Mouse (Mus musculus) hindbrain, postnatal 0 days (tissue): Measurements from ENCODE around the gene Sbno2. TPM values are rescaled to one million over a fixed set of nuclear protein-coding genes. Genes with fewer than 3 reads are reported as not detected.
"Not testable (repeated sequence)": the region's sequence is repeated elsewhere in the genome, so short reads cannot be mapped to it uniquely, and the experiment has no call there.

ENCODE experiments used
- ATAC-seq: fragments of 200-750 bp; cut with Nextera tagmentation; 2 replicates; pipeline ENCODE4 v1.8.0; 2017; ENCODE audit warnings: mild to moderate bottlenecking, moderate TSS enrichment, moderate library complexity
- DNase-seq: peaks from one replicate; pipeline ENCODE4 v3.0.0-alpha.2; 2015; ENCODE audit warnings: low spot score
- H3K27ac ChIP-seq: fragments of 300-500 bp; sonication (generic); 2 replicates; pipeline ENCODE4 v1.5.1; 2014; ENCODE audit warnings: mild to moderate bottlenecking
- H3K27me3 ChIP-seq: fragments of 300-500 bp; sonication (generic); 2 replicates; pipeline ENCODE4 v1.6.1; 2014; ENCODE audit warnings: low read length, mixed read lengths; ENCODE audit not compliant: insufficient read depth
- H3K36me3 ChIP-seq: fragments of 300-500 bp; sonication (generic); 2 replicates; pipeline ENCODE4 v1.6.1; 2014; ENCODE audit warnings: low read length, mixed read lengths; ENCODE audit not compliant: insufficient read depth
- H3K4me1 ChIP-seq: fragments of 300-500 bp; sonication (generic); 2 replicates; pipeline ENCODE4 v1.6.1; 2014; ENCODE audit warnings: antibody characterized with exemption, low read length, mixed read lengths; ENCODE audit not compliant: insufficient read depth
- H3K4me2 ChIP-seq: fragments of 300-500 bp; sonication (generic); 2 replicates; pipeline ENCODE4 v1.6.1; 2014; ENCODE audit warnings: low read depth, mild to moderate bottlenecking, low read length, moderate library complexity, mixed read lengths
- H3K4me3 ChIP-seq: fragments of 300-500 bp; sonication (generic); 2 replicates; pipeline ENCODE4 v1.5.1; 2014; ENCODE audit warnings: low read length
- H3K9ac ChIP-seq: fragments of 300-500 bp; sonication (generic); replicated peaks from 2 replicates; pipeline ENCODE4 v1.6.1; 2014; ENCODE audit warnings: mild to moderate bottlenecking, low read length, moderate library complexity, mixed read lengths
- H3K9me3 ChIP-seq: fragments of 300-500 bp; sonication (generic); 2 replicates; pipeline ENCODE4 v1.6.1; 2016; ENCODE audit warnings: low read length, mixed read lengths
- CTCF ChIP-seq: IDR thresholded peaks from 2 replicates; pipeline ENCODE4 v1.5.1; 2016; ENCODE audit warnings: antibody characterized with exemption, control low read depth, low read depth
- WGBS: fragments of 180-500 bp; shearing (Covaris S2); extraction: QIAGEN DNeasy Blood & Tissue Kit; methylation state at CpG from one replicate; pipeline ENCODE4 v1.1.7; 2014; 5-methylcytosine and 5-hydroxymethylcytosine counted together
- polyA plus RNA-seq: library from polyadenylated mRNA; unstranded; fragments of >200 nt; fragmentation: Nextera tagmentation; extraction: Ambion mirVana; gene quantifications from 2 replicates; pipeline ENCODE4 v1.2.1, GENCODE M21; 2015
- total RNA-seq: library from RNA; depleted of rRNA; stranded (reverse); fragments of >200 nt; gene quantifications from 2 replicates; pipeline ENCODE4 v1.2.3, GENCODE M21; 2014

Gene Sbno2
- total and polyA plus RNA-seq, 2 experiments from 2014 or later: 6.9 to 23.7 TPM

DNA sequence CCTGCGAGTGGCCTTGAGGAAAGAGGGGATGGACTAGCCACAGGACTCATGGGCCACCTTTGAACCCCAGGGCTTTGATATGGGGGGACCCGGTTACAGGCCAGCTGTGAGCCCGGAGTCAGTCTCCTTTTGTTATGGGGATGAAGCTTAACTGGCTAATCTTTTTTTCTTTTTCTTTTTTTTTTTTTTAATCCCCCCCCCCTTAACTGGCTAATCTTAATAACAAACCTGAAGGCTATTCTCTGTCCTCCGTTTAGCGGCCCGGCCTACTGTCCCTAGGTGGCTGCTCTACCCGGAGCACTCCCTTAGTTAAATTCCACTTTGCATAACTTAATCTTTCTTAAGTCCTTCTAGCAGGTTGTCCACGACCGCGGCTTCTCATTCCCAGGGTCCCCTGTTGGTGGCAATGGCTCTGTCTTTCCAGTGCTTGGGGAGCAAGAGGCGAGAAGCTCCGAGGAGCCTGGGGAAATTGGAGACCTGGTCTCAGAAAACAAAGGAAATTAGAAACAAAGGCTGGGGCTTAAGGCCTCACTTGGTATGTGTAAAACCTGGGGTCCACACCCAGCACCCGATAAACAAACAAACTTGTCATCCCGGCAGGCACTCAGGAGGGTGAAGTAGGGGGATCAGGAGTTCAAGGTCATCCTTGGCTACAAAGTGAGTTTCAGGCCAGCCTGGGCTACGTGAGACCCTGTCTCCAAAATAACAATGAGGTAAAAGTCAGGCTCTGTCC, 54.3 kb downstream of the Sbno2 start:
- 23% methylated on average over 15 of the region's 15 CpGs for WGBS
- H3K4me3 ChIP-seq: no peak overlapping the region
- no peaks in the 10 kb centered on the region for H3K9me3 ChIP-seq
- no peaks in the 10 kb centered on the region for H3K27me3 ChIP-seq
- peak overlapping the region; percentile 2; the same call in 1 of the 2 replicates for H3K27ac ChIP-seq
- H3K4me1 ChIP-seq: peaks cover 8% of the 10 kb centered on the region
- DNase-seq (no peak), ATAC-seq (no peak)
- no peaks in the 10 kb centered on the region for H3K36me3 ChIP-seq
- H3K9ac ChIP-seq: no peak overlapping the region
- no peak for TF ChIP-seq CTCF
- no peak overlapping the region for H3K4me2 ChIP-seq

DNA sequence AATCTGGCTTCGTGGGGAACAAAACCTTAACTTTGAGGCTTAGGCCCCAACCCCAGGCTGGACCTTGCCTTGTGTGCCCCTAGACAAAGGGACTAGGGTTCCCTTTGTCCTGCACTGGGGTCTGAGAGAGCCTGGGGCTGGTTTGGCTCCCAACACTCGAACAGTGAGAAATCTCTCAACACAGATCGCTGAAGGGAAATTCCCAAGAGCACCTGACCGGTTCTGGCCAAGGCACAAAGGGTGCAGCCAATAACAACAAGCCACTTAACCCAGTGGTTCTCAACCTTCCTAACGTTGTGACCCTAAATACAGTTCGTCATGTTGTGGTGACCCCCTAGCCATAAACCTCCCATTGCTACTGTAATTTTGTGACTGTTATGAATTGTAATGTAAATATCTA, 55.1 kb downstream of the Sbno2 start:
- TF ChIP-seq CTCF: no peak
- DNase-seq: no peak
- Histone ChIP-seq H3K9ac (no peak overlapping the region), H3K36me3 (no peaks in the 10 kb centered on the region), H3K9me3 (no peaks in the 10 kb centered on the region), H3K4me1 (peaks cover 3% of the 10 kb centered on the region), H3K4me2 (no peak overlapping the region), H3K27me3 (no peaks in the 10 kb centered on the region), H3K4me3 (no peak overlapping the region), H3K27ac (no peak overlapping the region)
- WGBS: 21% methylated on average over 6 of the region's 6 CpGs
- no peak for ATAC-seq

DNA sequence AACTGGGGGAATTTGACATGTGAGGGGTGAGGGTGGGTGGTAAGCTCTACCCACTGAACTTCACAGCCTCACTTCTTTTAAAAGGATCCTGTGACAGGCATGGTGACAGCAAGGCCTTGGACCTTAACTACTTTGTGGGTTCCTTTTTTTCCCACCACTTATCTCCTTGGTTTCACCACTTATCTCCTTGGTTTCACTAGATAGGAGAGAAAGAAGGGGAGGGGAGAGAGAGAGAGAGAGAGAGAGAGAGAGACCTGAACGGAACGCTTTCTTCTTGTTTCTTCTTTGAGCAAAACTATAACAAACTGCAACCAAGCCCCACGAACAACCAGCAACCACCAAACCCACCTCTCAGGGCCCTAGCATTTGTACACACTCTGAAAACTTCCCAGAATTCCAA, 56.5 kb downstream of the Sbno2 start:
- H3K9me3 ChIP-seq: no peaks in the 10 kb centered on the region
- H3K27ac ChIP-seq: no peak overlapping the region
- ATAC-seq (no peak), DNase-seq (no peak)
- H3K4me3 ChIP-seq: no peak overlapping the region
- H3K27me3 ChIP-seq: no peaks in the 10 kb centered on the region
- H3K4me1 ChIP-seq: no peaks in the 10 kb centered on the region
- no peak for TF ChIP-seq CTCF
- H3K9ac ChIP-seq: no peak overlapping the region
- H3K4me2 ChIP-seq: no peak overlapping the region
- no peaks in the 10 kb centered on the region for H3K36me3 ChIP-seq
- WGBS: 69% methylated on average over 3 of the region's 3 CpGs

DNA sequence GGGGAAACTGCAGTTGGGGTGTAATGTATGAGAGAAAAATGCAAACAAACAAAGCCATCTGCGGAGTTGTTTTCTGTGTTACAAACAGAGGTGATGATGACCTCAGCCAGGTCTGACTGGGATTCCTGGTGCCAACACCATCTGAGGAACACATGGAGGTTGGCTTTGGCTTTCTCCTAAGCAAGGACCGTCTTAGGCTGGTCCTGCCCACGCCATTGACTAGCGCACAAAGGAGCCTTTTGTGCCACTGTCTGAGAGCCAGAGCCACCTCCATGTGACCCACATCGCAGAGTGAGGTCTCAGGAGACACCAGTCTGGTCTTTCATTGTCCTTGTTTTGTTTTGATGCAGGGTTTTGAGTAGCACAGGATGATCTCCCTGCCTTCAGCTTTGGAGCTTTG, 57.0 kb downstream of the Sbno2 start:
- ATAC-seq (no peak), DNase-seq (peak; percentile 23)
- Histone ChIP-seq H3K9me3 (no peaks in the 10 kb centered on the region), H3K9ac (no peak overlapping the region), H3K36me3 (no peaks in the 10 kb centered on the region), H3K4me1 (no peaks in the 10 kb centered on the region), H3K4me2 (no peak overlapping the region), H3K4me3 (no peak overlapping the region), H3K27ac (no peak overlapping the region; the same call in 1 of the 2 replicates), H3K27me3 (no peaks in the 10 kb centered on the region)
- 9% methylated on average over 5 of the region's 5 CpGs for WGBS
- TF ChIP-seq CTCF: no peak

DNA sequence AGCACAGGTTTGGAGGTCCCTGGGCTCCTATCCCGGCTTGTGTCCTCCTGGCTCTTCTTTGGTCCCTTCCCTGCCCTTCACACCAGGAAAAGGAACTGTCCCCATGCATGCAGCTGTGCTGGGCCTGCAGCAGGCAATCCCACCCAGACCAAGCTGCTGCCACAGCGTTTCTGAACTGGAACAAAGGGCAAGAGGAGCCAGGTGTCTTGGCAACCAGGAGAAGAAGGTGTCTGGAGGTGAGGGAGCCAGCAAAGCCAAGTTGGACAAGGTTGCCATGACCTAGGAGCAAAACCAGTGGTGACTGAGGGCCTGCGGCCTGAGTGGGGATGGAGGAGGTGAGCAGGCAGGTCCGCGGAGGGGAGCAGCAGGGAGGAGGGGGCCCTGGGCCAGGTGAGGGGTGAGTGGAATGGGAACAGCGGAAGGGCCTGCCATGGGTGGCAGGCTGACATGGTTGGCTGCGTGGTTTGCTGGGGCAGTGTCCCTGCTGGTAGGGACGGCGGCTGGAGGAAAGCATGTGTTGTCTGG, 58.3 kb downstream of the Sbno2 start, which contains the start of gene Gpx4:
Gene Gpx4 (plus strand): TSS at position 126 of the 525 bp plus-strand sequence.
- no peak within 1 kb of the TSS; the same call in 1 of the 2 replicates for H3K27ac ChIP-seq
- no peaks in the 10 kb centered on the region for H3K4me1 ChIP-seq
- no peaks in the 10 kb centered on the region for H3K27me3 ChIP-seq
- no peaks in the 10 kb centered on the region for H3K9me3 ChIP-seq
- DNase-seq (no peak), ATAC-seq (no peak)
- no peak for TF ChIP-seq CTCF
- no peaks in the 10 kb centered on the region for H3K36me3 ChIP-seq
- H3K9ac ChIP-seq: no peak within 1 kb of the TSS
- WGBS: 46% methylated on average over 9 of the region's 9 CpGs
- no peak within 1 kb of the TSS for H3K4me2 ChIP-seq
- H3K4me3 ChIP-seq: no peak within 1 kb of the TSS

DNA sequence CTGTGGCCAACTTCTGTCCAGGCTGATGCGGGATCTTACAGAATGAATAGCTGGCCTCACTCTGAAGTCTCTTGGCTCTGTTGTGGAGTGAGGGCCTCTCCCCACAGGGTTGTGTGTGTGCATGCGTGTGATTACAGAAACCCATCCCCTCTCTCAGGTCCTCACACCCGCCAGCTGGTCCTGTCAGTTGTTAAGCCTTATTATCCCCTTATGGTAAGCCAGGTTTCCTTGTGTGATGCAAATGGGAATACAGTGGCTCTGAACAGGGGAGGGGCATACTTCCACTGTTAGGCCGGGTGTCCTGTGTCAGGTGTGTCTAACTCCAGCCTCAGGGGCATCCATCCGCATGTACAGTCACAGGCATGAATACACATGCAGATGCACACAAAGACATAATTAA, 59.6 kb downstream of the Sbno2 start:
- ATAC-seq (no peak), DNase-seq (no peak)
- Histone ChIP-seq H3K9ac (no peak overlapping the region), H3K9me3 (no peaks in the 10 kb centered on the region), H3K27me3 (no peaks in the 10 kb centered on the region), H3K36me3 (no peaks in the 10 kb centered on the region), H3K4me3 (no peak overlapping the region), H3K4me1 (no peaks in the 10 kb centered on the region), H3K27ac (no peak overlapping the region), H3K4me2 (no peak overlapping the region)
- 64% methylated on average over 5 of the region's 5 CpGs for WGBS
- no peak for TF ChIP-seq CTCF

DNA sequence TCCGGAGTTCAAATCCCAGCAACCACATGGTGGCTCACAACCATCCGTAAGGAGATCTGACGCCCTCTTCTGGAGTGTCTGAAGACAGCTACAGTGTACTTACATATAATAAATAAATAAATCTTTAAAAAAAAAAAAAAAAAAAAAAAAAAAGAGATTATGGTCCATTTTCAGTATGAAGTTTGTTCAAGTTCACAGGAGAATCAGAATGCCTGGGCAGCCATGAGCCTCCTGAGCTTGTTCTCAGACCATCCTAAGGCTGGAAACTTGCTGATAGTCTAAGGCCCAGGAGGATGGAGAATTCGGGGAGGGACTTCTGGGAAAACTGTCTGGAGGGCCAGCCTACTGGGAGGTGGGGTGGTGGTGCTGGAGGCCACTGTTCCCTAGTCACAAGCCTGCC, 60.0 kb downstream of the Sbno2 start:
- ATAC-seq, DNase-seq, H3K9me3 ChIP-seq, H3K27ac ChIP-seq, H3K4me3 ChIP-seq, H3K9ac ChIP-seq, H3K4me2 ChIP-seq, H3K36me3 ChIP-seq, H3K27me3 ChIP-seq, H3K4me1 ChIP-seq: not testable (repeated sequence)
- WGBS: 80% methylated on average over 2 of the region's 4 CpGs
